Mouse (Mus musculus): ENCODE data around the gene Psmd7.

DNA sequence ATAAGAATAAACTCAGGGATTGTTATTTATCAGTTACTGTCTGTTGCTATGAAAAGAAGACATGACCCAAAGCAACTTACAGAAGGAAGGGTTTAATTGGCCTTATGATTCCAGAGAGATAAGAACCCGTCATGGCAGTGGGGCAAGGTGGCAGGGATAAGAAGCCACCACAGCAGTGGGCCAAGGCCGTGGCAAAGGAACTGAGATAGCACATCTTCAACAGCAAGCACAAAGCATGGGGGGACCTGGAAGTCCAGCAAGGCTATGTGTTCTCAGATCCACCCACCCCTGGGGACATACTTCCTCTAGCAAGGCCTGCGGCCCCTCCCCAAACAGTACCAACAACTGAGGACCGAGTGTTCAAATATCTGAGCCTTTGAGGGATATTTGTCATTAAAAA is 10.6 kb downstream of the Psmd7 start:
- no peak for TF ChIP-seq EP300 (IDR thresholded peaks at IDR 0.05; ENCODE audit: insufficient read depth, low read depth, low read length)
- TF ChIP-seq CTCF (IDR thresholded peaks at IDR 0.05): no peak
- no peak for TF ChIP-seq POLR2A (IDR thresholded peaks at IDR 0.05; ENCODE audit: insufficient read depth, low read depth, low read length)

Measured in heart, adult 2 months (tissue).